Mouse (Mus musculus): ENCODE results near the gene Vmp1.

Vmp1 gene

DNA sequence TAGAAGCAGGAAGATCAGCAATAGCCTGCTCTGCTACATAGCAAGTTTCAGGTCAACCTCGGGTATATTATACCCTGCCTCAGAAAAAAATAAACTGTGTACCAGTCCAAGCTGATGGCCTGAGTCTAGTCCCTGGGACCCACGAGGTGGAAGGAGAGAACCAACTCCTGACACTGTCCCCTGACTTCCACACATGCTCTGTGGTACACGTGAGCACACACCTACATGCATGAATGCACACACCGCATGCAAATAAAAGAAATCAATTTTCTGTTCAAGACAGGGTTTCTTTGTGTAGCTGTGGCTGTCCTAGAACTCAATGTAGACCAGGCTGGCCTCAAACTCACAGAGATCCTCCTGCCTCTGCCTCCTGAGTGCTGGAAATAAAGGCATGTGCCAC is 125.4 kb downstream of the Vmp1 start:
- no peak for DNase-seq

DNA sequence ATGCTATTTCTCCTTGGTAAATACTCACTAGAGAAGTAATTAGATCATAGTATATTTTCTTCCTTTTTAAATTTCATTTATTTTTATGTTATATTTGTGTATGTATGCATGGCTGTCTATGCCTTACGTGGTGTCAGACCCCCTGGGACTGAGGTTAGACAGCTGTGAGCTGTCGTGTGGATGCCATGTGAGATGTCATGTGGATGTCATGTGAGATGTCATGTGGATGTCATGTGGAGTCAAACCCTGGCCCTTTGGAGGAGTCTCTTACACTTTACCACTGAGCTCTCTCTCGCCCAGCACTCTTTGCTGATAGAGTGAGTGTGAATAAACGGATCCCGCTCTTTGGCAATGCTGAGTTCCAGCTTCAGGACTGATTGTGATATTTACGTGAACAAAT is 130.1 kb downstream of the Vmp1 start:
- DNase-seq, result no peak

DNA sequence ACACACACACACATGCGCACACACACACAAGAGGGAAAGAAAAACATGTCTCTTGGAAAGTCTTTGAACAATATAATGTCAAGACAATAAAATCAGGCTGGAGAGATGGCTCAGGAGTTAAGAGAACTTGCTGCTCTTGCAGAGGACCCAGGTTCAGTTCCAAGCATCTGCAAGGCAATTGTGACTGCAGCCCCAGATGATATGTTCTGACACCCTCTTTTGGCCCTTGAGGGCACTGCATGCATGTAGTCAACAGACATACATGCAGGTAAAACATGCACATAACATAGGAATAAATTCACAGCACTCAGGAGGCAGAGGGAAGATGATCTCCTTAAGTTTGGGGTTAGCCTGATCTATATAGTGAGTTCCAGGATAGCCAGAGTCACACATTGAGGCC is 136.2 kb downstream of the Vmp1 start:
- no peak for DNase-seq

DNA sequence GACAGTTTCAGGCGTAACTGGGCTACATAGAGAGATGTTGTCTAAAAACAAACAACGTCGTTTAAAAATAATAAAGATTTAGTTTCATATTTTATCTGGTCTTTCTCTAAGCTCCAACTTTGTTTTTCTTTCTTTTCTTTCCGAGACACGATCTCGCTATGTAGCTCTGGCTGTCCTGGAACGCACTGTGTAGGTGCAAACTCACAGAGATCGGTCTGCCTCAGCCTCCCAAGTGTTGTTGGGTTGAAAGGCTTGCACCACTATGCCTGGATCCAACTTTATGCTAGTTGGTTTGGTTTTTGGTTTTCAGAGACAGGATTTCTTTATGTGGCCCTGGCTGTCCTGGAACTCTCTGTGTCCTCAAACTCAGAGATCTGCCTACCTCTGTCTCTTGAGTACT is 138.1 kb downstream of the Vmp1 start:
- DNase-seq, result no peak

DNA sequence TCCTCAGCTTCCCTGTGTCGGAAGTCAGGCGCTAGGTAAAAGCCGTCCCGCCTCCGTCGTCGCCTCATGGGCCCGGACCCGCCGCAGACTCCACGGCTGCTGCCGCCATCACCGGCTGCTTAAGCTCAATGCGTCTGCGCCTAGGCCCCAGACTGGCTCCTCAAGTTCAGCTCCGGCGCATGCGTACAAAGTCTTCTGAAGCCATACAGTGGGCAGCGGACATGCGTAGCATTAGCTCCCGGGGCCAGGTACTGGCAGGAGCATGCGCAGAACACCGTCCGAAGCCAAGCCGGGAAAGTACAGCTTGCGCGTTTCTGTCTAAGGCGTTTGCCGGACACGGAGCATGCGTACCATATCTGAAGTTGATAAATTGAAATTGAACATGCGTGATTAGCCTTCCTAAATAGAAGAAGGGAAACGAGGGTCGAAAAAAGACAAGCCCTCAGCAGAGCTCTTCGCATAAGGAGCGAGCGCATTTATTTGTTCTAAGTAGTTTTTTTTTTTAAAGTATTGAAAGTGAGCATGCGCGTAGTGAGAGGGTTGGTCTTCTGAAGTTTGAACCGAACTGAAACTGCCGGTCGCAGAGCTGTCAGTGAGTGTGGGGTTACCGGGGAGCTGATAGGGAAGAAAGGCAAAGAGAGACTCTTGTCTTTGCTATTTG is 138.9 kb downstream of the Vmp1 start, which contains the start of the genes Rps6kb1 and Tubd1:
TSS of gene Rps6kb1 (minus strand) at position 167 of the 661 bp plus-strand sequence.
TSS of gene Tubd1 (plus strand) at position 353 of the 661 bp plus-strand sequence.
- peak; percentile 97 for DNase-seq

DNA sequence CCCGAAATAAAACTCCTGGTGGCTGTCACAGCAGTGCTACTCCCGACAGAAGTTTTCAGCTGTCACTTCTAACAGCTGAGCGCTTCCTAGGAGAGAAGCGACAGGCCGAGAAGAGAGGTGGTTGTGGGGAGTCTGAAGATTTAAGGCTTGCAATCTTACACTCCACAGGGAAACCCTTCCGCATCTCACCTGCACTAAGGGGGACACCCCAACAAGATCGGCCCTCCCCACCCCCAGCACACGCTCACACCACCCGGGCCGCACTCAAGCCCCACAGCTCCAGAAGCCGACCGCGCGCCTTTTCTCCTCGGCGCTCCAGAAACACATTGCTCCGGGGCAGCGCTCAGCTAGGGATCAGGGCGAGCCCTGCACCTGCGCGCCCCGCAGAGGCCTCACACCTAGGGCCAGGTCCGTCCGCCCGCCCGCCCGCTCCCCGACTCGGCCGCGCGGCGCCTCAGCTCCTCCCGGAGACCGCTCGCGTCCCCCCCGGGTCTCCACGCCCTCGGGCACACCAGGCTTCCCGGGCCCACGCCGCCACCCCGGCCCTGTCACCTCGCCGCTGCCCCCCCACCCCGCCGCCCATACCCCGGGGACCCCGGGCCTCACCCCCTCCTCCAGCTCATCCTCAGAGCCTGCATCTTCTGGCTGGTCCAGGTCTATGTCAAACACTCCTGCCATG is 139.5 kb downstream of the Vmp1 start:
- DNase-seq, result no peak

DNA sequence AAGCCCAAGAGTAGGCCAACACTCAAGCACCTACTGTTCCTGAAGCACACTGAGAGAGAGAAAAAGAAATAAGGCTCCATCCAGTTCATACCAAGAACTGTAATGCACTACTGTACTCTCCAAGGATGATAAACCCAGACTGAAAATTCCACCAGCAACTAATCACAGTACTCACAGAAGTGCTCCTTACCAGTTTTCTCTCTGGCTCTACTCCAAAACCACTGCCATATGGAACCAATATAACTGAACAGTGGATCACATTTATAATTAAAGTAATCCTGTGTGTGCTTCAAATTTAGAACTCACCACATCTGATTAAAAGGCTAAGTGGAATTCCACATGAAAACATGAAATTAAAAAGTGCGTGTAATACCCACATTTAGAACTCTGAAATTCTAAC is 140.8 kb downstream of the Vmp1 start:
- no peak for DNase-seq

DNA sequence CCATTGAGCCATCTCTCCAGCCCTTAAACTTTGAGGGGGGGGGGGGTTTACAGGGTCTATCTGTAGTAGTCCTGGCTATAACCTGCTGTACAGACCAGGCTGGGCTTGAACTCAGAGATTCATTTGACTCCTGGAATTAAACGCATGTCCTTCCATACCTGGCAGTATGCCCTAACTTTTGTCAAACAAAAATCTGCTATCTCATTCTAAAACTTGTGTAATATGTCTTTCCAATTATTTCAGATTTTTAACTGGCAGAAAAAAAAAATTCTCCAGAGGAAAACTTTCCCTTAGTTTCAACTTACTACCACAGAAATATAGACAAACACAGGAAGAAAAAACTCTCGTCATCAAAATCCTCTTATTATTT is 143.2 kb downstream of the Vmp1 start:
- no peak for DNase-seq

DNA sequence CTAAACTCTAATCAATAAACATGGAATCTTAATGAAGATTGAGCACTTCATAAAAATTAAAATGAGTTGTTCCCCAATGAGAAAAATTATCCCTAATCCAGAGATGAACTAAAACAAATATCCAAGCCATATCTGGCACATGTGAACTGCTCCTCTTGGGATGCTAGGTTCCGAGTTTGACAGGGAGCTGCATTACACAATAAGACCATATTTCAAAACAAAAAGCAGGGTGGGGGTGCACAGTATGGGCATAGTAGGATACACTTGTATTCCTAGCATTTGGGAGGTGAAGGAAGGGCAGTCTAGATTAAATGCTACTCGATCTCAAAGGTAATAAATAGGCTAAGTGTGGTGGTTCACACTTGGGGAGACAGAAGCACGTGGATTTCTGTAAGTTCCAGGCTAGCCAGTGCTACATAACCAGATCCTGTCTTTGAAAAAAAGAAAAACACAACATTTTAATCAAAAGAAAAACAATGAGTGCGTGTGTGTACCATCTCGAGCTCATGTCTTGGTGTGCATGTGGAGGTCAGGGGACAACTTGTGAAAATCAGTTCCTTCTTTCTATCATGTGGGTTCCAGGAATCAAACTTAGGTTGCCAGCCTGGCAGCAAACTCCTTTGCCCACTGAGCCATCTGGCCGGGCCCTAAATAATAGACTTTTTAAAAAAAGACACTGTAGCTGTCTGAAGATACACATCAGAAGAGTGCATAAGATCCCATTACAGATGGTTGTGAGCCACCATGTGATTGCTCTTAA is 143.7 kb downstream of the Vmp1 start:
- DNase-seq, result no peak

DNA sequence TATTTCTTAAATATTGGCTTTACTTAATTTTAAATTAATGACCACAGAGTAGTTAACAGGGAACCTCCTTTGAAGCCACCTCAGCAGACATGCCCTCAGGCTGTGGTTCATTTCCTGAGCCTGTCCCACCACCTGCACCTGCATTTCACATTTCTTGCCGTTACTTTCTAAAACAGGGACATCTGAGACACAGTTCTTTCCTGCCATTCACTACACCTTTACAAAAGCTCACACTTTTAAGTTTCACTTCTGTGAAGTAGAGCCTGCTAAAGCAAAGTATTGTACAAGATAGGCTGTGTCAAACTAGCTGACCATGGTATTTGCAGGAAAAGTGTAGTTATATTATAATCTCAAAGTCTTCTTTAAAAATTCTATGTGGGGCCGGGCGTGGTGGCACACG is 144.8 kb downstream of the Vmp1 start:
- no peak for DNase-seq

DNA sequence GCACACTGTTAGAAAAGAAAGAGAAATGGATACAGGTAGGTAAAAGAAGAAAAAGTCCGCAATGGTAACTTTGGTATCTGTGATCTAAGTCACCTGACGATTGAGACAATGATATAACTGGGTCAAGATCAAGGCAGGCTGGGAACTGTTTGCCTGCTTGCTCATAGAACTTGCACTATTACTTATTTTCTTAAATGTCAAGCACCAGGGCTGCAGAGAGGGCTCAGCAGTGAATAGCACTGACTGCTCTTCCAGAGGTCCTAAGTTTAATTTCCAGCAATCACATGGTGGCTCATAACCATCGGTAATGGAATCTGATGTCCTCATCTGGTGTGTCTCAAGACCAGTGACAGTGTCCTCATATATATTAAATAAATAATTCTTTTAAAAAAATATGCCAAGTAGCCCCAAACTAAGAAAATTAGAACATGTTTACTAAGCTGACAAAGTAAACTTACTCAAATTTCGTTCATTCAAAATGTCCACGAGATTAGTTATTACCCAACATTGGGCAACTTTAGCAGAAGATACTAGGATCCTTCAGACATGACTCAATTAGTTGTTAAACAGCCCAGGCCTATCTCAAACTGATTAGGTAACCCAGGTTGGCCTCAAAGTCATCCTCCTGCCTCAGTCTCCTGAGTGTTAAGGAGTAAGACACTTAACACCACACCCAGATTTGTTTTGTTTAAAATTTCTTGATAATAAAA is 149.3 kb downstream of the Vmp1 start:
- DNase-seq, result no peak

Data from kidney, adult 18-20 months (tissue).